ENCODE assay signal across 8 mouse cellular contexts in genomic region chr4:128734217-128734616, GRCm38 (mm10). TPM values are rescaled to one million over a fixed set of nuclear protein-coding genes. Genes with fewer than 3 reads are reported as not detected.
DNase-seq lines count a peak whose midpoint lies in the region; ATAC-seq and TF ChIP-seq lines count a peak whose summit lies in the region.

No protein-coding gene starts in this region.

- H3K27ac ChIP-seq in cortical plate, adult 2 months (ENCODE audit: insufficient read depth, low read length) = peak overlapping the region; percentile 49
- H3K27ac ChIP-seq in heart, embryonic 10.5 days = peak overlapping the region; percentile 72
- no peak overlapping the region for H3K27ac ChIP-seq in liver, embryonic 14.5 days
- H3K27ac ChIP-seq in neural tube, embryonic 13.5 days (replicated peaks) = peak overlapping the region; percentile 88

- TF ChIP-seq CTCF in cortical plate, adult 2 months (IDR thresholded peaks at IDR 0.05; ENCODE audit: extremely low read depth, insufficient read depth, low read length) = no peak
- TF ChIP-seq CTCF in liver, embryonic 14.5 days (IDR thresholded peaks at IDR 0.05; ENCODE audit: low read depth) = no peak

- H3K27me3 ChIP-seq in heart, embryonic 10.5 days (ENCODE audit: insufficient read depth, poor library complexity, severe bottlenecking) = no peaks in the 10 kb centered on the region
- H3K27me3 ChIP-seq in liver, embryonic 14.5 days (ENCODE audit: control insufficient read depth, insufficient read depth, low read length) = no peaks in the 10 kb centered on the region
- H3K27me3 ChIP-seq in neural tube, embryonic 13.5 days = no peaks in the 10 kb centered on the region

- peak; percentile 56; the same call in 1 of the 2 replicates for ATAC-seq in liver, embryonic 14.5 days (ENCODE audit: insufficient read depth)
- peak; percentile 59 for ATAC-seq in neural tube, embryonic 13.5 days (ENCODE audit: low read depth)

- H3K4me1 ChIP-seq in cortical plate, adult 2 months (ENCODE audit: control insufficient read depth, insufficient read depth, low read length) = peaks cover 32% of the 10 kb centered on the region
- H3K4me1 ChIP-seq in heart, embryonic 10.5 days = peaks cover 74% of the 10 kb centered on the region
- peaks cover 9 to 20% of the 10 kb centered on the region in 2 experiments for H3K4me1 ChIP-seq in liver, embryonic 14.5 days (replicated peaks; ENCODE audit: control insufficient read depth in 2 of 2, insufficient read depth in 2 of 2, low read length in 1 of 2)
- H3K4me1 ChIP-seq in neural tube, embryonic 13.5 days (replicated peaks) = peaks cover 91% of the 10 kb centered on the region

- peaks cover 16% of the 10 kb centered on the region for H3K36me3 ChIP-seq in heart, embryonic 10.5 days
- peaks cover 5% of the 10 kb centered on the region for H3K36me3 ChIP-seq in liver, embryonic 14.5 days (replicated peaks; ENCODE audit: control insufficient read depth, insufficient read depth, low read depth)
- H3K36me3 ChIP-seq in neural tube, embryonic 13.5 days = peaks cover 19% of the 10 kb centered on the region

- DNase-seq in layer of hippocampus, adult 11-12 months (ENCODE audit: low spot score) = peak; percentile 79
- DNase-seq in layer of hippocampus, postnatal 25 days (ENCODE audit: extremely low spot score in 1 of 2, low spot score in 1 of 2) = no peak
- DNase-seq in heart, embryonic 10.5 days (ENCODE audit: low spot score) = no peak
- peak; percentile 57 to 81 for DNase-seq in kidney, adult 8-10 months
- DNase-seq in liver, embryonic 14.5 days (ENCODE audit: low read depth in 3 of 3, low spot score in 3 of 3) = no peak
- no peak for DNase-seq in embryo, embryonic 10 days (ENCODE audit: low spot score)

- no peak for TF ChIP-seq EP300 in liver, embryonic 14.5 days (IDR thresholded peaks at IDR 0.05; ENCODE audit: low read depth)

- no peaks in the 10 kb centered on the region for H3K9me3 ChIP-seq in heart, embryonic 10.5 days
- H3K9me3 ChIP-seq in liver, embryonic 14.5 days (ENCODE audit: control insufficient read depth, low read length) = no peaks in the 10 kb centered on the region
- no peaks in the 10 kb centered on the region for H3K9me3 ChIP-seq in neural tube, embryonic 13.5 days

- no peak overlapping the region for H3K4me3 ChIP-seq in cortical plate, adult 2 months (ENCODE audit: insufficient read depth, low read length)
- H3K4me3 ChIP-seq in heart, embryonic 10.5 days = peak overlapping the region; percentile 22; the same call in 1 of the 2 replicates
- no peak overlapping the region for H3K4me3 ChIP-seq in liver, embryonic 14.5 days (ENCODE audit: insufficient read depth in 1 of 2, low read depth in 2 of 2, low read length in 2 of 2)
- peak overlapping the region; percentile 2 for H3K4me3 ChIP-seq in neural tube, embryonic 13.5 days

- 21% methylated on average over 5 of the region's 5 CpGs for WGBS in heart, embryonic 10.5 days
- whole genome bisulfite sequencing in liver, embryonic 14.5 days (ENCODE audit: insufficient replicate concordance) = 59% methylated on average over 5 of the region's 5 CpGs
- WGBS in neural tube, embryonic 13.5 days = 23% methylated on average over 5 of the region's 5 CpGs

- H3K4me2 ChIP-seq in liver, embryonic 14.5 days (ENCODE audit: low read depth) = no peak overlapping the region
- H3K4me2 ChIP-seq in neural tube, embryonic 13.5 days = peak overlapping the region; percentile 39

- TF ChIP-seq POLR2A in cortical plate, adult 2 months (IDR thresholded peaks at IDR 0.05; ENCODE audit: extremely low read depth, insufficient read depth, low read length) = no peak

- H3K9ac ChIP-seq in liver, embryonic 14.5 days (replicated peaks) = no peak overlapping the region
- peak overlapping the region; percentile 62 for H3K9ac ChIP-seq in neural tube, embryonic 13.5 days

RNA-seq across cellular contexts. Expression of gene A3galt2, which starts 20.9 kb away (rescaled TPM):
- total RNA-seq in layer of hippocampus, postnatal 25 days (2021) = under 1 TPM; 0.12 to 0.14 TPM
- polyA plus RNA-seq in cortical plate, adult 2 months (2012; rRNA removed) = 0.21 and 0.35 TPM in 2 replicates
- polyA plus RNA-seq in heart, embryonic 10.5 days (2016; fragmentation: Nextera tagmentation; extraction: Ambion mirVana) = 0.04 and 0.10 TPM in 2 replicates
- polyA plus RNA-seq in liver, embryonic 14.5 days (2012; rRNA removed) = 0.06 and 0.09 TPM in 2 replicates
- 0.04 TPM in 1 of 2 replicates, not detected in the other for polyA plus RNA-seq in liver, embryonic 14.5 days (2014; fragmentation: Nextera tagmentation; extraction: Ambion mirVana)
- polyA plus RNA-seq in neural tube, embryonic 13.5 days (2015; fragmentation: Nextera tagmentation; extraction: Ambion mirVana) = 0.46 and 0.70 TPM in 2 replicates

Comparison
In these comparisons a context has a peak if more than half of its experiments do, and no peak if none do; other contexts are left out.
1. DNase-seq: peak in layer of hippocampus, adult 11-12 months (single experiment) and kidney, adult 8-10 months (2 of 2); none in layer of hippocampus, postnatal 25 days (0 of 2), heart, embryonic 10.5 days (single experiment), liver, embryonic 14.5 days (0 of 3) and embryo, embryonic 10 days (single experiment).
2. H3K4me3 ChIP-seq: peak in heart, embryonic 10.5 days (single experiment) and neural tube, embryonic 13.5 days (single experiment); none in cortical plate, adult 2 months (single experiment) and liver, embryonic 14.5 days (0 of 2).